Mouse (Mus musculus) cerebellum, adult 2 months (tissue): Measurements from ENCODE around the gene Kansl1. TPM values are rescaled to one million over a fixed set of nuclear protein-coding genes. Genes with fewer than 3 reads are reported as not detected.
"Not testable (repeated sequence)": the region's sequence is repeated elsewhere in the genome, so short reads cannot be mapped to it uniquely, and the experiment has no call there.

ENCODE experiments used
- DNase-seq, 2 experiments: peaks; one replicate each; pipeline ENCODE4 v3.0.0; 2021
- H3K27ac ChIP-seq: fragments of 200-500 bp; 2 replicates; pipeline ENCODE4 v1.5.1; 2012; ENCODE audit warnings: low read length, control low read depth, inconsistent platforms; ENCODE audit not compliant: insufficient read depth
- H3K27me3 ChIP-seq: fragments of 200-500 bp; 2 replicates; pipeline ENCODE4 v1.6.1; 2012; ENCODE audit warnings: inconsistent platforms, mild to moderate bottlenecking, low read length, moderate library complexity; ENCODE audit not compliant: control insufficient read depth, insufficient read depth
- H3K4me1 ChIP-seq: fragments of 200-500 bp; 2 replicates; pipeline ENCODE4 v1.6.1; 2011; ENCODE audit warnings: low read length; ENCODE audit not compliant: control insufficient read depth, insufficient read depth
- H3K4me3 ChIP-seq: fragments of 200-500 bp; replicated peaks from 2 replicates; pipeline ENCODE3; 2011; ENCODE audit warnings: mild to moderate bottlenecking, low read depth, low read length, control low read depth; ENCODE audit not compliant: insufficient read depth
- CTCF ChIP-seq: fragments of 200-500 bp; IDR thresholded peaks from 2 replicates; pipeline ENCODE4 v1.5.1; 2011; ENCODE audit warnings: low read depth, mild to moderate bottlenecking, control low read depth, low read length, moderate library complexity, borderline replicate concordance; ENCODE audit not compliant: insufficient read depth
- POLR2A ChIP-seq: fragments of 200-500 bp; IDR thresholded peaks from 2 replicates; pipeline ENCODE4 v1.6.1; 2011; ENCODE audit warnings: low read length, control low read depth, borderline replicate concordance; ENCODE audit not compliant: insufficient read depth
- WGBS: fragments of 180-500 bp; shearing (Covaris S2); methylation state at CpG from one replicate; pipeline ENCODE4 v1.1.7; 2018; 5-methylcytosine and 5-hydroxymethylcytosine counted together
- polyA plus RNA-seq: library from polyadenylated mRNA; depleted of rRNA; stranded (reverse); fragments of >200 nt; gene quantifications from 2 replicates; pipeline ENCODE4 v1.2.3, GENCODE M21; 2012

The Kansl1 gene
- polyA plus RNA-seq, 1 experiment: 87.7 TPM

- DNase-seq: peak in 1 of 2 experiments; percentile 68
- TF ChIP-seq POLR2A: no peak
- 0 out of 2 replicates have a peak, but pooled peaks have one; percentile 5 for TF ChIP-seq CTCF
- Histone ChIP-seq H3K4me1 (peaks cover 5% of the 10 kb centered on the region; the same call in 1 of the 2 replicates), H3K27me3 (no peaks in the 10 kb centered on the region), H3K27ac (no peak overlapping the region), H3K4me3 (no peak overlapping the region)
These were observed 7.1 kb downstream of the Kansl1 start for GRCm38 (mm10) chr11:104461551-104461950.

- Histone ChIP-seq H3K27ac (no peak overlapping the region), H3K4me3 (no peak overlapping the region), H3K27me3 (no peaks in the 10 kb centered on the region), H3K4me1 (peaks cover 8% of the 10 kb centered on the region; the same call in 1 of the 2 replicates)
- TF ChIP-seq CTCF (no peak), POLR2A (no peak)
- 98% methylated on average over 2 of the region's 2 CpGs for WGBS
- DNase-seq: no peak
These were observed 9.0 kb downstream of the Kansl1 start for GRCm38 (mm10) chr11:104459671-104460070.

- H3K27ac ChIP-seq: no peak overlapping the region
- H3K4me1 ChIP-seq: 0 out of 2 replicates have a peak, but pooled peaks cover 3% of the 10 kb centered on the region
- WGBS: 75% methylated on average over 2 of the region's 2 CpGs
- H3K27me3 ChIP-seq: no peaks in the 10 kb centered on the region
- TF ChIP-seq CTCF (no peak), POLR2A (no peak)
- DNase-seq: no peak
- no peak overlapping the region for H3K4me3 ChIP-seq
These were observed 10.2 kb downstream of the Kansl1 start for GRCm38 (mm10) chr11:104458507-104458906.

GRCm38 (mm10) chr11:104452709-104453108, 16.0 kb downstream of the Kansl1 start:
- H3K27me3 ChIP-seq: no peaks in the 10 kb centered on the region
- 94% methylated on average over 1 of the region's 1 CpGs for WGBS
- DNase-seq: no peak
- no peak overlapping the region for H3K4me3 ChIP-seq
- 0 out of 2 replicates have a peak, but pooled peaks cover 3% of the 10 kb centered on the region for H3K4me1 ChIP-seq
- H3K27ac ChIP-seq: no peak overlapping the region
- TF ChIP-seq CTCF: no peak
- TF ChIP-seq POLR2A: no peak

- 0 out of 2 replicates have a peak, but pooled peaks cover 3% of the 10 kb centered on the region for H3K4me1 ChIP-seq
- H3K27ac ChIP-seq: no peak overlapping the region
- 98% methylated on average over 1 of the region's 1 CpGs for WGBS
- no peak overlapping the region for H3K4me3 ChIP-seq
- H3K27me3 ChIP-seq: no peaks in the 10 kb centered on the region
- DNase-seq: no peak
- TF ChIP-seq CTCF: peak; percentile 35; the same call in 1 of the 2 replicates
- no peak for TF ChIP-seq POLR2A
These were observed 17.4 kb downstream of the Kansl1 start for GRCm38 (mm10) chr11:104451239-104451638.

GRCm38 (mm10) chr11:104448499-104448898, 20.2 kb downstream of the Kansl1 start:
- WGBS: 19% methylated on average over 2 of the region's 2 CpGs
- H3K4me3 ChIP-seq, H3K4me1 ChIP-seq, H3K27ac ChIP-seq, H3K27me3 ChIP-seq, DNase-seq: not testable (repeated sequence)

GRCm38 (mm10) chr11:104445538-104445937, 23.1 kb downstream of the Kansl1 start:
- DNase-seq: no peak
- no peaks in the 10 kb centered on the region for H3K27me3 ChIP-seq
- WGBS: 55% methylated on average over 2 of the region's 2 CpGs
- H3K27ac ChIP-seq: no peak overlapping the region
- no peak for TF ChIP-seq POLR2A
- TF ChIP-seq CTCF: no peak
- H3K4me3 ChIP-seq: no peak overlapping the region
- H3K4me1 ChIP-seq: 0 out of 2 replicates have a peak, but pooled peaks cover 2% of the 10 kb centered on the region

GRCm38 (mm10) chr11:104445044-104445443, 23.6 kb downstream of the Kansl1 start:
- no peaks in the 10 kb centered on the region for H3K27me3 ChIP-seq
- no peak overlapping the region for H3K27ac ChIP-seq
- TF ChIP-seq POLR2A (no peak), CTCF (no peak)
- WGBS: 79% methylated on average over 1 of the region's 1 CpGs
- no peak overlapping the region for H3K4me3 ChIP-seq
- 0 out of 2 replicates have a peak, but pooled peaks cover 2% of the 10 kb centered on the region for H3K4me1 ChIP-seq
- no peak for DNase-seq
